ENCODE assay signal across 8 mouse cellular contexts in the genomic region with DNA sequence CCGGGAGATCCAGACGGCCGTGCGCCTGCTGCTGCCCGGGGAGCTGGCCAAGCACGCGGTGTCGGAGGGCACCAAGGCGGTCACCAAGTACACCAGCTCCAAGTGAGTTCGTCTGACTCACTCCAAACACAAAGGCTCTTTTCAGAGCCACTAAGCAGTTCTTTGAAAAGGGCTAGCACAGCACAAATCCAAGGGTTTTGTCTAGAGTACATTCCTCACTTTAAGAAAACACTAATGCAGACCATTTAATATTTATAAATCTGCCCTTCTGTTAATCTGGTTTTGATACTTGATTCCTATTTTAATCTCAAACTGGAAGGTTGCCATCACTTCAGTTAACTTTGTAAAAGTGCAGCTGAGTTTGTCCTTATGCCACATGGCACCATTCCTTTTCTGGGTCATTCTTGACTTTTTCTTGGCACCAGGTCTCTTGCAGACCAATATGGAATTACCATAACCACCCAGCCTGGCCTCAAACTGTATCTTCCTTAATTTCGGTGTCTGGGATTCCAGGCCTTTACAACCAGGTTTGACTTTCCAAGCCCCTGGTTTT. TPM values are rescaled to one million over a fixed set of nuclear protein-coding genes. Genes with fewer than 3 reads are reported as not detected.
DNase-seq lines count a peak whose midpoint lies in the region; ATAC-seq and TF ChIP-seq lines count a peak whose summit lies in the region.

No protein-coding gene starts in this region.

- no peak for DNase-seq in heart, postnatal 10 days
- DNase-seq in ES-E14 (ENCODE audit: low read depth, low spot score), result no peak
- peak; percentile 61 for DNase-seq in forebrain, embryonic 10.5 days (ENCODE audit: extremely low spot score, low spot score)
- DNase-seq in liver, embryonic 13.5 days, result peak; percentile 30
- DNase-seq in yolk sac, embryonic 10.5 days (ENCODE audit: low spot score), result peak; percentile 60
- DNase-seq in adrenal gland, postnatal 25 days, result no peak

- in situ Hi-C loops in ES-E14 (cut with MboI; ENCODE audit: low sequenced_read_pairs in 2 of 2, unreplicated experiment in 2 of 2), result loop anchor here in 1 of 2 experiments (25.0 kb wide), 1 partner anchor 560 kb away; no protein-coding TSS in a partner anchor

- no peak for ATAC-seq in heart, embryonic 13.5 days (ENCODE audit: extremely low read depth, insufficient number of reproducible peaks, low FRiP score, low TSS enrichment)
- no peak; the same call in 1 of the 2 replicates for ATAC-seq in liver, embryonic 13.5 days (ENCODE audit: low read depth)
- ATAC-seq in CD4-positive, CD25-positive, alpha-beta regulatory T cell, adult 4 months, result no peak

- 4% methylated on average over 11 of the region's 11 CpGs for WGBS in heart, embryonic 13.5 days
- WGBS in forebrain, embryonic 10.5 days, result 3% methylated on average over 11 of the region's 11 CpGs
- 5% methylated on average over 11 of the region's 11 CpGs for WGBS in liver, embryonic 13.5 days (ENCODE audit: insufficient replicate concordance)

- H3K27ac ChIP-seq in heart, embryonic 13.5 days (replicated peaks), result peak overlapping the region; percentile 84
- H3K27ac ChIP-seq in ES-E14 (ENCODE audit: insufficient read depth, low read depth, low read length, poor library complexity, severe bottlenecking), result peak overlapping the region; percentile 71; the same call in 1 of the 2 replicates
- peak overlapping the region; percentile 96 for H3K27ac ChIP-seq in forebrain, embryonic 10.5 days
- peak overlapping the region; percentile 97 for H3K27ac ChIP-seq in liver, embryonic 13.5 days

- H3K4me2 ChIP-seq in heart, embryonic 13.5 days, result peak overlapping the region; percentile 70
- H3K4me2 ChIP-seq in liver, embryonic 13.5 days, result peak overlapping the region; percentile 78

- peak overlapping the region; percentile 77 for H3K9ac ChIP-seq in heart, embryonic 13.5 days
- H3K9ac ChIP-seq in ES-E14 (ENCODE audit: insufficient read depth, low read depth, low read length, poor library complexity, severe bottlenecking), result peak overlapping the region; percentile 65
- H3K9ac ChIP-seq in liver, embryonic 13.5 days, result peak overlapping the region; percentile 72

- no peaks in the 10 kb centered on the region for H3K36me3 ChIP-seq in heart, embryonic 13.5 days
- no peaks in the 10 kb centered on the region for H3K36me3 ChIP-seq in ES-E14 (ENCODE audit: control insufficient read depth, insufficient read depth, low read length, poor library complexity, severe bottlenecking)
- no peaks in the 10 kb centered on the region for H3K36me3 ChIP-seq in forebrain, embryonic 10.5 days (replicated peaks)
- no peaks in the 10 kb centered on the region for H3K36me3 ChIP-seq in liver, embryonic 13.5 days

- H3K4me3 ChIP-seq in heart, embryonic 13.5 days, result peak overlapping the region; percentile 50
- peak overlapping the region in 1 of 2 experiments; percentile 40; a peak in 2 of 4 replicates for H3K4me3 ChIP-seq in ES-E14 (ENCODE audit: insufficient read depth in 1 of 2, low read depth in 1 of 2, low read length in 2 of 2, poor library complexity in 1 of 2, severe bottlenecking in 1 of 2)
- H3K4me3 ChIP-seq in forebrain, embryonic 10.5 days, result peak overlapping the region; percentile 53
- H3K4me3 ChIP-seq in liver, embryonic 13.5 days (replicated peaks), result peak overlapping the region; percentile 42

- H3K4me1 ChIP-seq in heart, embryonic 13.5 days, result peaks cover 32% of the 10 kb centered on the region
- H3K4me1 ChIP-seq in ES-E14 (ENCODE audit: control insufficient read depth in 2 of 2, insufficient read depth in 2 of 2, low read length in 2 of 2, poor library complexity in 1 of 2), result no peaks in the 10 kb centered on the region
- peaks cover 48% of the 10 kb centered on the region for H3K4me1 ChIP-seq in forebrain, embryonic 10.5 days
- peaks cover 41% of the 10 kb centered on the region for H3K4me1 ChIP-seq in liver, embryonic 13.5 days (replicated peaks)

- intact Hi-C loops in heart, postnatal 10 days (cut with DNase I), result loop anchor here (5.0 kb wide), 1 partner anchor 55 kb away; no protein-coding TSS in a partner anchor

- H3K9me3 ChIP-seq in heart, embryonic 13.5 days, result no peaks in the 10 kb centered on the region
- H3K9me3 ChIP-seq in ES-E14 (ENCODE audit: control insufficient read depth, insufficient read depth, low read depth, low read length), result peaks cover 3% of the 10 kb centered on the region
- no peaks in the 10 kb centered on the region for H3K9me3 ChIP-seq in forebrain, embryonic 10.5 days
- no peaks in the 10 kb centered on the region for H3K9me3 ChIP-seq in liver, embryonic 13.5 days (replicated peaks)

- no peaks in the 10 kb centered on the region for H3K27me3 ChIP-seq in heart, embryonic 13.5 days (replicated peaks)
- H3K27me3 ChIP-seq in forebrain, embryonic 10.5 days (ENCODE audit: poor library complexity, severe bottlenecking), result no peaks in the 10 kb centered on the region
- H3K27me3 ChIP-seq in liver, embryonic 13.5 days, result no peaks in the 10 kb centered on the region

TF ChIP-seq in ES-E14, 5 proteins besides CTCF, POLR2A, EP300 and RAD21:
- TF ChIP-seq ZC3H11A (IDR thresholded peaks at IDR 0.05; ENCODE audit: borderline replicate concordance, low read depth, low read length) (no peak), MAFK (IDR thresholded peaks at IDR 0.05; ENCODE audit: insufficient read depth, low read depth, low read length) (no peak), CHD2 (IDR thresholded peaks at IDR 0.05; ENCODE audit: low read depth, low read length) (no peak), HCFC1 (IDR thresholded peaks at IDR 0.05; ENCODE audit: borderline replicate concordance, insufficient read depth, low read length) (no peak), ZNF384 (IDR thresholded peaks at IDR 0.05; ENCODE audit: low read depth, low read length) (no peak)

RNA-seq across cellular contexts. Expression of a gene that starts 0.6 kb away (rescaled TPM):
- 1.5 TPM in 2 replicates for polyA plus RNA-seq in heart, embryonic 13.5 days (2015; fragmentation: Nextera tagmentation; extraction: Ambion mirVana)
- 10 to 100 TPM; 54.7 to 69.5 TPM for total RNA-seq in heart, postnatal 10 days (2021)
- 468 and 757 TPM in 2 replicates for total RNA-seq in ES-E14 (2012; rRNA removed)
- 5.3 and 5.6 TPM in 2 replicates for polyA plus RNA-seq in forebrain, embryonic 10.5 days (2016; fragmentation: Nextera tagmentation; extraction: Ambion mirVana)
- polyA plus RNA-seq in liver, embryonic 13.5 days (2015; fragmentation: Nextera tagmentation; extraction: Ambion mirVana), result 4.3 and 8.6 TPM in 2 replicates
- 26.4 and 32.4 TPM in 2 replicates for total RNA-seq in adrenal gland, postnatal 25 days (2021)
- 1 to 10 TPM; 1.8 to 2.5 TPM for polyA plus RNA-seq in CD4-positive, CD25-positive, alpha-beta regulatory T cell, adult 4 months (2017; shearing (Covaris generic))

RNA-seq across cellular contexts. Expression of a gene that starts 5.0 kb away (rescaled TPM):
- 0.62 and 2.3 TPM in 2 replicates for polyA plus RNA-seq in heart, embryonic 13.5 days (2015; fragmentation: Nextera tagmentation; extraction: Ambion mirVana)
- 100 to 1,000 TPM; 284 to 332 TPM for total RNA-seq in heart, postnatal 10 days (2021)
- 2,227 and 2,394 TPM in 2 replicates for total RNA-seq in ES-E14 (2012; rRNA removed)
- 9.4 and 11.1 TPM in 2 replicates for polyA plus RNA-seq in forebrain, embryonic 10.5 days (2016; fragmentation: Nextera tagmentation; extraction: Ambion mirVana)
- 5.8 and 11.7 TPM in 2 replicates for polyA plus RNA-seq in liver, embryonic 13.5 days (2015; fragmentation: Nextera tagmentation; extraction: Ambion mirVana)
- total RNA-seq in adrenal gland, postnatal 25 days (2021), result 105 and 138 TPM in 2 replicates
- polyA plus RNA-seq in CD4-positive, CD25-positive, alpha-beta regulatory T cell, adult 4 months (2017; shearing (Covaris generic)), result 1 to 10 TPM; 2.1 to 2.5 TPM

RNA-seq across cellular contexts. Expression of a gene that starts 6.2 kb away (rescaled TPM):
- polyA plus RNA-seq in heart, embryonic 13.5 days (2015; fragmentation: Nextera tagmentation; extraction: Ambion mirVana), result 9.8 and 10.5 TPM in 2 replicates
- total RNA-seq in heart, postnatal 10 days (2021), result 100 to 1,000 TPM; 201 to 229 TPM
- total RNA-seq in ES-E14 (2012; rRNA removed), result 1,685 and 2,304 TPM in 2 replicates
- 11.9 and 12.0 TPM in 2 replicates for polyA plus RNA-seq in forebrain, embryonic 10.5 days (2016; fragmentation: Nextera tagmentation; extraction: Ambion mirVana)
- polyA plus RNA-seq in liver, embryonic 13.5 days (2015; fragmentation: Nextera tagmentation; extraction: Ambion mirVana), result 15.6 and 39.6 TPM in 2 replicates
- total RNA-seq in adrenal gland, postnatal 25 days (2021), result 9.0 and 60.3 TPM in 2 replicates
- 10 to 100 TPM in 1 of 2 experiments, not detected in 1; 41.5 TPM for polyA plus RNA-seq in CD4-positive, CD25-positive, alpha-beta regulatory T cell, adult 4 months (2017; shearing (Covaris generic))

RNA-seq across cellular contexts. Expression of a gene that starts 6.5 kb away (rescaled TPM):
- polyA plus RNA-seq in heart, embryonic 13.5 days (2015; fragmentation: Nextera tagmentation; extraction: Ambion mirVana), result 1.9 TPM in 1 of 2 replicates, not detected in the other
- 100 to 1,000 TPM; 206 to 220 TPM for total RNA-seq in heart, postnatal 10 days (2021)
- 1,275 and 1,694 TPM in 2 replicates for total RNA-seq in ES-E14 (2012; rRNA removed)
- 1.5 and 2.0 TPM in 2 replicates for polyA plus RNA-seq in forebrain, embryonic 10.5 days (2016; fragmentation: Nextera tagmentation; extraction: Ambion mirVana)
- polyA plus RNA-seq in liver, embryonic 13.5 days (2015; fragmentation: Nextera tagmentation; extraction: Ambion mirVana), result 1.8 and 3.0 TPM in 2 replicates
- 91.0 and 102 TPM in 2 replicates for total RNA-seq in adrenal gland, postnatal 25 days (2021)
- polyA plus RNA-seq in CD4-positive, CD25-positive, alpha-beta regulatory T cell, adult 4 months (2017; shearing (Covaris generic)), result not detected

RNA-seq across cellular contexts. Expression of a gene that starts 12.4 kb away (rescaled TPM):
- polyA plus RNA-seq in heart, embryonic 13.5 days (2015; fragmentation: Nextera tagmentation; extraction: Ambion mirVana), result 0.45 and 0.96 TPM in 2 replicates
- total RNA-seq in heart, postnatal 10 days (2021), result 10 to 100 TPM; 39.0 to 39.7 TPM
- total RNA-seq in ES-E14 (2012; rRNA removed), result 158 and 260 TPM in 2 replicates
- polyA plus RNA-seq in forebrain, embryonic 10.5 days (2016; fragmentation: Nextera tagmentation; extraction: Ambion mirVana), result 0.97 and 1.8 TPM in 2 replicates
- polyA plus RNA-seq in liver, embryonic 13.5 days (2015; fragmentation: Nextera tagmentation; extraction: Ambion mirVana), result 0.41 and 0.81 TPM in 2 replicates
- 20.5 and 22.8 TPM in 2 replicates for total RNA-seq in adrenal gland, postnatal 25 days (2021)
- not detected for polyA plus RNA-seq in CD4-positive, CD25-positive, alpha-beta regulatory T cell, adult 4 months (2017; shearing (Covaris generic))

Comparison
In these comparisons a context has a peak if more than half of its experiments do, and no peak if none do; other contexts are left out.
1. DNase-seq: peak in forebrain, embryonic 10.5 days (single experiment), liver, embryonic 13.5 days (single experiment) and yolk sac, embryonic 10.5 days (single experiment); none in heart, postnatal 10 days (0 of 2), ES-E14 (single experiment) and adrenal gland, postnatal 25 days (single experiment).
2. Peak in every context shown above with its lines, with median percentiles within 50 percentile points of each other: H3K27ac ChIP-seq and H3K9ac ChIP-seq.